Mouse (Mus musculus) brain, embryonic 14.5 days (tissue): Measurements from ENCODE around the gene St6galnac6.

ENCODE experiments used
- CTCF ChIP-seq: fragments of 200-500 bp; IDR thresholded peaks from 2 replicates; pipeline ENCODE4 v1.5.1; 2012; ENCODE audit warnings: inconsistent platforms, mild to moderate bottlenecking, moderate library complexity, borderline replicate concordance; ENCODE audit not compliant: insufficient read depth, insufficient read length; ENCODE audit errors: extremely low read depth
- POLR2A ChIP-seq: fragments of 200-500 bp; IDR thresholded peaks from 2 replicates; pipeline ENCODE4 v1.6.1; 2012; ENCODE audit warnings: mild to moderate bottlenecking, inconsistent platforms, borderline replicate concordance; ENCODE audit not compliant: poor library complexity, insufficient read depth, insufficient read length, severe bottlenecking; ENCODE audit errors: extremely low read depth

DNA sequence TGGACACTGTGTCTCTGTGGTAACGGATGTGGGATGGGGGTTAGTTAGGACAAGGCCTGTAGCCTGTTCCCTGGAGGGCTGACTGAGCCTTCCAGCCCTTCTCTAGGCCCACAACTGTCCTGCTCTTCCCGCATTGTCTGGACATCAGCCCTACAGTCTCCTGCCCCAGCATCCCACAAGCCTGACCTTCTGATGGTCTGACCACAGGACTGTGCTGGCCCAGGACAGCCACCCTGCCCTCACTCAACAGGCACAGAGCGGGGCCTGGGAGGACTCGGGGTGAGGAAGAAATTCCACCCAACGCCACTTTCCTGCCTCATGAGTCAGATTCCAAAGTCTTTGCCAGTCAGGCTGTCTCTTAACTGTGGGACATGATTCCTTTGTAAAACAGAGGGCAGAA is 1.8 kb upstream of the St6galnac6 start:
- no peak for TF ChIP-seq POLR2A
- TF ChIP-seq CTCF = no peak
